Mouse (Mus musculus) B cell, adult 2 months (primary cell): ENCODE results near the gene Lsamp.

Source experiments
- DNase-seq, 2 experiments: peaks; one replicate each; pipeline ENCODE4 v3.0.0; 2022

The Lsamp gene

DNA sequence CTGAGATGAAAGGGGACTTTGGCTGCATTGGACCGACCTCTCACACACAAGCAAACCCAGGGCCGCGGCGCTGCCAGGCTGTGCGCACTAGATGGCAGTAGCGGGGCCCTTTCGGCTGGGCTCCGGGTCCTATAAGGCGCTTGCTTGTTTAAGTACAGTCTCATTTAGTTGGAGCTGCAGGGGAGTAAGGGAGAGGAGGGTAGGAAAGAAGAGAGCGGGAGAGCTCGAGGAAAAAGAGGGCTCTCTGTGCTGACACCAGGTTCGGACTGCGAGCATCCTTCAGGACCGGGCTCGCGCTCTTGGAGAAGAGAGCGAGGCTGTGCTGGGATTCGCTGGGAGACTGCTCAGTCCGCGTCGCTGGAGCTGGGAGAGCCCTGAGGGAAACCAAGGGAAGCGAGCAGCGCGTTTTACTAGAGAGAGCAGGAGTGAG is at the start of gene Lsamp:
Gene Lsamp (plus strand): TSS at position 157 of the 430 bp plus-strand sequence.
- no peak for DNase-seq

DNA sequence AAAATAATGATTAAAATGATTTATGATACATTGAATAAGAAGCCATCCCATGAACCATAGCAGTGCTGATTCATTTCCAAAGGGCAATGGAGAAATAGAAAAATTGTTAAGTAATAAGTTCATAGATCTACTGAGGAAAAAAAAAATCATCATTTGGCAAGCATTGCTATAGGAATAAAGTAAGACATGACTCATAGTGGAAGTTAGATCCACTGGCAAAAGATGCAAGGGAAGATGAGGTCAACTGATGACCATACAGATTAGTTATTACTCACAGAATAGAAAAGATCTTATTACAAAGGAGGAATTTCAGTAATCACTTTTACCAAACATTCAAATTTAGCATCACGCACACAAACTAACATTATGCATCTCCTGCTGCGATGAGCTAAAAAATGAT is 26.5 kb upstream of the Lsamp start:
- DNase-seq: no peak

DNA sequence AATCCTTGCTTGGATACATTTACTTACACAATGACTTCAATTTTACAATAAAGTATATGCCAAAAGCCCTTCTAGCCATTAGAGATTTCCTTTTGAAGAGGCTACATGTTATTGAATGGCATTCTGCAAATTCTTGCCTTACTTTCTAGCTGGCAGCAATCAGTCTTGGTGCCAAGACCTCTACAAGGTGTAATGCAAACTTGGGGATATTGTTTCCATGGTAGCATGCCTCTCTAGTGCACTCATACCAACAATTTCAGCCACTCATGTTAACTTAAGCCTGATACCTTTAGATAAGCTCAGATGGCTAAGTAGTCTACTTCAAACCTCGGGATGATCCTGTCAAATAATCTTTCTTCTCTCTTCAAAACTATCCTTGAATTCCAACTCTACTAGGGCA is 11.4 kb upstream of the Lsamp start:
- no peak for DNase-seq

DNA sequence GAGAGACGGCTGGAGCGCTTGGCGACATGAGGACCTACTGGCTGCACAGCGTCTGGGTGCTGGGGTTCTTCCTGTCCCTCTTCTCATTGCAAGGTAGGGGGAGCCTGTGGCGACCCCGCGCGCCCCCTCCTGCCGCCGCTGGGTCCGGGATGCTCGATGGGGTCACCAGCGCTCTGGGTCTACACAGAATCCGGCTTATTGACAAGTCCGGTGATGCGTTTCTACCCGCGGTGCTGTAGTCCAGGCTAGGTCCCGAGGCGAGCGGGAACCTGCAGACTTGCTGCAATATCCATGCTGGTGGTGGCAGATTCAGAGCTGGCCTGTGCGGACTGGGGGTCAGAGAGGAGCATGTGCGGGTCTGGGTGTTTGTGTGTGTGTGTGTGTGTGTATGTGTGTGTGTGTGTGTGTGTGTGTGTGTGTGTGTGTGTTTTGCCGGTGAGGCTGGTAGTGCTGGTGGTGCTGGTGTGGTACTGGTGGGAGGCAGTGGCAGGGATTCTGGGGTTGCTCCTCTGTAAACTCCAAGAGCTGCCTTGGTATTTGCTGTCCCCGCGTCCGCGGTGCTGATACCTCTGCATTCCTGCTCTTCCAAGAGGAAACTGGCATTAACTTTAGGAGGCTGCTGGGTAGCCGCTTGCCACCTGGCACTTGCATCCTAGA is 602 bp downstream of the Lsamp start:
- DNase-seq: no peak

DNA sequence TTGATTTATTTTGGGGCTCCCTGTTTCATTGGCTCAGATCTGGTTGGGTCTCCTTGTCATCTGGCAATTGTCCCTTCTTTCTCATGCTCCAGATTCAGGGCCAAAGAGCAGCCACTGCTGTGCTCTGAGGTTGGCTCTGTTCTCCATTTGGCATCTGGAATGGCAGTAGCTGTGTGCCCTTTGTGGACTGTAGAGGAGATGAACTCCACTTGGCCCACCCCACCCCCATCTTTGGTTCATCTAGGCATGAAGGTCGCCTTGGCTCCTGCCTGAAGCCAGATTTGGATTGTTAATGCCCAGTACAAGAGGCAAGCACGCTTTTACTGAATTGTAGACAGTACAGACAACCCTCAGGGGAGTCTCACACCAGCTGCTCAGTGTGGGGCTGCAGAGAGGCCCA is 4.3 kb downstream of the Lsamp start:
- no peak for DNase-seq

DNA sequence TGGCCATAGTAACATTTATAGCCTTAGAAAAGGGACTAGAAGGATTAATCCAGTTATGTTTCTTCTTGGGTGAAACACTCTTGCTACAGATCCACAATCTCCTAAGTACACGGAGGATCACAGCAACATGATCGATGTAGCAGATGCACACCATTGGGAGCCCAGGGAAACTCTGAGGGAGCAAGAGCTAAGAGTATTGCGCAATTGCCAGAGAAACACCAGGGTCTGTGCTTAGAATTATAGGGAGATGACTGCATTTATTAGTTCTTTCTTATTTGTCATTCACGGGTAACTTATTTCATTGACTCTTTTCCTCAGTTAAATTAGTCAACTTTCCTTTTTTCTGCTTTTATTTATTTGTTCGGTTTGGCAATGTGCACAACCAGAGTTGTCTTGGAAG is 10.7 kb downstream of the Lsamp start:
- DNase-seq: no peak

DNA sequence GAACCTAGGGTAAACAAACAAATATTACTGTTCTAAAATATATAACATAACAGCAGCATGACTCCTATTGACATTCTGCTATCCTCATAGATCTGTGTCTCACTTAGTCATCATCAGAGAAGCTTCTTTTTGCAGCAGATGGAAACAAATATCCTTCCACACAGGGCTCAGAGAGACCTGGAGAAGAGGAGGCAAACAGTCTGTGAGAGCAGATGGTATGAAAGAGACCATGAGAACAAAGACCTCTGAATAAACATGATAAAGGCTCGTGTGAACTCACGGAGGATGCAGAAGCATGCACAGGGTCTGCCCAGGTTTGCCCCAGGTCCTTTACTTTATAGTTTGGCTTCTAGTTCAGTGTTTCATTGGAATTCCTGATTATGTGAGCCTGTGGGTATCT is 24.6 kb downstream of the Lsamp start:
- DNase-seq: no peak

DNA sequence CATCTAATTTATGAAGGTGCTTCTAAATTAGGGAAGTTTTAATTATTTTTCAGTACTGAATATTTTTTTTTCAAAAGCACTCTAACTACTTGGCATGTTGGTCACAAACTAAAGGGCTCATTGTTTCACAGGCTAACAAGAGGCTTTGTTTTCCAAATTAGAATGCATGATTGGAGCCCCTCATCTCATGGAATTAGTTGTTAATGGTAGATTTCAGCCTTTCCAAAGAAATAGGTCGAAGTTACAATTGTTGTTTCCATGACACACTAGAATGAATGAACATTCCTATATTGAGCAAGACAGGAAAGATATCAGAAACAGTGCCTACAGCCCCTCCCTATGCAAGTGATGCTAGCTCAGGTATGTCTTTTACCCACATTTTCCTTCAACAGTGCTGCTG is 26.9 kb downstream of the Lsamp start:
- DNase-seq: no peak

DNA sequence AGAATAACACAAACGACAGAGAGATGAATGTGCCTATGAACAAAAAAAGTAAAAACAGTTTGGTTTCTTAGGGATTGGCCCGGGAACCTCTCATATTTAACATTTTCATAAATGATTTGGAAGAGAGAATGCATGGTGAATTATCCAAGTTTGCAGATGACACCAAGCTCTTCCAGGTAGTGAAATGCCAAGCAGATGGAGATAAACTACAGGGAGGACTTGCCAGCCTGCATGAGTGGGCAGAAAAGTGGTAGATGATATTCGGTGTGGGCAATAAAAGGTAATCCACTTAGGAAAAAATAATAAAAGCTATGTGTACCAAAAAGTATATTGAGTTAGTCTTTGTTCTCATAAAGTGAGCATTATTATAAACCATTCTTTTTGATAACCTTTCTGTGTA is 38.5 kb downstream of the Lsamp start:
- no peak for DNase-seq

DNA sequence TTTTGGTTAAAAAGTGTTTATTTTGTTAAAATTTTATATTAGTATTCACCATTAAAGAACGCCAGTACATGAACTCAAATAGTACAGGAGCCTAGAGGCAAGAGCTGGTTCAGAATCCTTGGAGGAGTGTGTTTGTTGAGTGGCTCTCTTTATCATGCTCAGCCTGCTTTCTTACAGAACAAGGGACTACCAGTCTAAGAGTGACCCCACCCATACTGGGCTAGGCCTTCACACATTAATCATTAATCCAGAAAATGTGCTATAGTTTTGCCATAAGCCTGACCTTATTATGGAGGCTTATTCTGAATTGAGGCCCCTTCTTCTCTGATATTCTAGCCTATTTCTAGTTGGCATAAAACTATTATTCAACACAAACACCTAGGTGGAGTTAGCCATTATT is 52.6 kb downstream of the Lsamp start:
- DNase-seq: no peak

DNA sequence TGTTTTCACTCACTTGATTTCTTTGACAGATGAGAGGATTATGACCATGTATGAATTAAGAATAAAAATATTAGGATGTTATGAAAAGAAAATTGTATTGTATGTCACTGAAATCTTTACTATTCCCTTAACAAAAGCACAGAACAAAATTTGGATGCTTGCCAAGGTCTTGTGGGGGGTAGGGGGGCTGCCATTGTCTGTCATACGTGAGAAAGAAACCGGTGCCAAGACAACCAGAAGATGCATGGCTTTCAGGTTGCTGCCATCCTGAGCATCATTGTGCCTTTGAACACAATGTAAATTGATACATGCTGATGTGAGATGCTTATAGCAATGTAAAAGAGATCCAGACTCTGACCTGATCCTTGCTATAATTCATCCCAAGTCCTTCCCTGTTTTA is 75.4 kb downstream of the Lsamp start:
- DNase-seq: no peak

DNA sequence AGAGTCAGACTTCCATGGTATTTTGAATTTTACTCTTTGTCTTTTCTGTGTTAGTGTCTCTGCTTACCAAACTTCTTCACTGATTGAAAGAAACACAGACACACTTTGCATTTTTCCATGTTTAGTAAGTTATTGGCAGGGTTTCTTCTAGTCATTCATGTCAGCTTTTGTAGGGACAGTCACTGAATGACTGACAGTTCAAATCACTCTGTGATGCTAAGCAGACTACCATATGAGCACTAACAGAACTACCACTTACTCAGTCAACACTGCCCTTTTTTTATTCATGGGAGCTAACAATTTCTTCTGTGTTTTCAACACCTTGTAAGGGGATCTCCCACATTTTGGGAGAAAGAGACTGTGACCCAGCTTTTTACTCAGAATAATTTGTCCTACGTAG is 75.8 kb downstream of the Lsamp start:
- no peak for DNase-seq

DNA sequence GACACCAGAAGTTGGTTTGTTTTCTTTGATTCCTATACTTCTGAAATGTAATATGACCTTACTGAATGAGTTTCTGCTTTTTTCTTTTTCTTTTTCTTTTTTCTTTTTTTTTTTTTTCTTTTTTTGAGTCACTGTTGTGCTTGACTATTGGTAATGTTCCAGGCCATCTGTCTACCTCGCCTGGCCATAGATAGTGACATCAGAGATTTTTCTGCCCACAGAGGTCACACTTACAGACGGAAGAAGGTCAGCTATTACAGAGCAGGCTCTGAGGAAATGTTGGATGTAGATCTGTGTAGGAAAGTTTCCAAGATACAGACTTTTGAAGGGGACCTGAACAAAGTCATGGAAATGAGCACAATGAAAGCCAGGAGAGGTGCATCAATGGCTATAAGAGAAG is 76.3 kb downstream of the Lsamp start:
- no peak for DNase-seq

DNA sequence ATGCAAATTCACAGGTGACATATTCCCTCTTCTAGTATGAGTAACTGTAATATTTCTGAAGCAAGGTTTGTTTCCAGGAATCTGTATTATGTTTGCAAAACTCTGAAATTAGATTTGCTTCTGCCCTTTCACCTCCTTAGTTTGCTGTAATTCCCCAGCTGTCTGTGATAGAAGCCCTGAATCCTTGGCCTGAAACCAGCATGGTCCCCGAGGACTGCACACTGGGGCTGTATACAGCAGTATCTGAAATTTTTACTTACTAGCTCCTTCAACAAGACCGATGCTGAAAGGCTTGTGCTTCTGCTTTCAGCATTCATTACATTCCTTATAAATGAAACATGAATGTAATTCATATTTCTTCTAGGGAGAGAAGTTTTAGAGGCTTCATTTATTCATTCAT is 91.4 kb downstream of the Lsamp start:
- DNase-seq: no peak

DNA sequence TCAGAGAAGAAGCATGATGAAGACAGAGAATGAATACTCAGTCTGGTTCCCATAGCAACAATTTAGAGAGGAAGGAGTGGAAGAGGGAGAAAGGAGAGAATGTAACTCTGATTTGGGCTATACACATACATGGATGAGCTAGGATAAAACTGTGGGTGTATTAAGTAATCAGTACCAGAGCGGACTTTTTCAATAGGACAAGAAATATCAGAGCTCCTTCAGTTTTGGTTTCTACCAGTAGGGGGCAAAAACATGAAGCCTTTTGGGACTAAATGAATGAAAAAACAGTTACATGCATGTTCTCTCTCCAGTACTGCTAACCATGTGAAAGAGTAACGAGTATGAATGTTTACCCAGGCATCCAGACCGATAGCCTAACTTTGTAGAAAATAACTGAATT is 96.1 kb downstream of the Lsamp start:
- no peak for DNase-seq

DNA sequence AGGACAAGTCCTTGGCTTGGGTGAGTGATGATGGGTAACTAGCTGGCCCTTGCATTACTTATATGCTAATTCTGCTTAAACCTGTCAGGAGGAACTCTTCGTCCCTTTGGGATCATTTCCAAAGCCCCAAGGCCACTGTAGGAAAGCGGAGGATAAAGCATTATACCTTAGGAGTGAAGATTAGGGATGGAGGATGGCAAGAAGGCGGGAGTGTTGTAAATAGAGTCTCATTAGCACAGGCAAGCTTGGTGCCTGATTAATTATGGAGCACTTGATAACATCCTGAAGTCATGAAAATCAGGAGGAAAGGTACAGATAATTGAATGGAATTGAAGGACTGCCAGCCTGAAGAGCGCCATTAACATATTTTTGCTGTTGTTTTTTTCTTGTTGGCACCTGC is 120.2 kb downstream of the Lsamp start:
- DNase-seq: no peak

DNA sequence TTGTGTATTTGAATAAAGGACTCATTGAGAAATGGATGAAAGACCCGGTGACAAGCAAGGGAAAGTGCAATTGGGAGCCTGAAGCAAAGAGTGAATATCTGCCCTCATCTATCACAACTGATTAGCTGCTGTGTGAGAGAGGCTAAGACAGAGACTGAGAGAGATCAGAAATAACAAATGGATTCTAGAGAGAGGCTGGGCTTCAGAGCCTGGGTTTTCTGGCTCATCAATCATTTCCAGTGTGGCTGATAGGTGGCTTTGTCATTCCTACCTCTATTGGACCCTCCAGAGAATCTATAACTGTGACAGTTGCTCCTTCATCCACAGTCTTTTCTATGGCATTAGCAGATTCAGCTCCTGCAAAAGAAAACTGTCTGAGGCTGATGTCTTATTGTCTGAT is 198.8 kb downstream of the Lsamp start:
- no peak for DNase-seq

DNA sequence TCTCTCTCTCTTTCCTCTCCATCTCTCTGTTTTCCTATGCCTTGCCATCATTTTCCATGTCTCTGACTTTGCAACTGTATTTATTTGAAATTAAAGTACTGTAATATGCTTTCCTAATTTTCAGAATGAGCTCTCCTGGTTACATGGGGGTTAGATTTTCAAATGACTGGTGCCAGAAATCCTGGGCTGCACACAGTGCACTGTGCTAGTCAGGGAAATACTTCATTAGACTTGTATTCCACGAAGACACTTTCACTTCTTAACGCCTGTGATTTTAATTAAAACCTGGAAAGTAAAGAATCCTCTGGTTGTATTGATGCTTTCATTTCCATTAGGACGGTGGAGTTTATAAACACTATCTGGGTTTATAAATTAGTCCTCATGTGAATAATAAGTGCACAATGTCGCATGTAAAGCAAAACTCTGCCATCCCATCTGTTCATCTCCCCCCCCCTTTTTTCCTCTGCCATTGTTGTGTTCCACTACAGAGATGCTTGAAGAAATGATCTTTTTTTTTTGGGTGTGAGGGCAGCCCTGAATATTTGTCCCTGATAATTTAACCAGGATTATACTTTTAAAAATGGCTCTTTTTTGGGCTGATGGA is 203.9 kb downstream of the Lsamp start:
- DNase-seq: no peak

DNA sequence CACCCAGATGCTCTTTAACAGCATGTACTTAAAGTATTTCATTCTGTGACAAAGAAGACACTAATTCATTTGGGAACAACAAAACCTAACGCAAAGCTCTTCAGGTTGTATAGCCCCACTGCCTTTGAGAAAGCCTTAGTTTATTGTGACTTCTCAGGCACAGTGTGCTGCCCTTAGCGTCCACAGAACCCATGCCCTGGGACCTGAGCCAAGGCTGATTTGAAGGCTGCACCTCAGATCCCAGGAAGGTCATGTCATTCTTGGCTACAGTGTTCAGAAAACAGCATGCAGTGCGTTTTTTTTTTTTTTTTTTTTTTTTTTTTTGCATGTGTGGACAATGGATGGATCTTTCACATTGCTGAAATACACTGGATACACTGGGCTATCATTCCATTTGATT is 210.2 kb downstream of the Lsamp start:
- DNase-seq: no peak

DNA sequence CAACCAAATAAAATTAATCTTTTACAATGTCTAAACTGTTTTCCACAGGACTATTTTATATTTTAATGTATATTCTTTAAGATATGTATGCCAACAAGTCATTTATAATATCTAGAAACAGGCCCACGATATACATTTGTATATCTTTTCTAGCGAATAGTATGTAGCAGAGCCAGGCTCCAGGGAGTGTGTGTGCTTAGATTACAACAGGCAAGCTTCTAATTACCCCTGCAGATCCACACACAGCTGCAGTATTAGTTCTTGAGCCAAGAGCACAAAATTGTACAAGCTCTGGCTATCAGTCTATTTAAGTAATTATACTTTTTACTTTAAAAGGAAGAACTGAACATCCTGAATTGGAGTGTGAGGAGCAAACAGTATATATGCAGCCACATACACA is 210.7 kb downstream of the Lsamp start:
- no peak for DNase-seq

DNA sequence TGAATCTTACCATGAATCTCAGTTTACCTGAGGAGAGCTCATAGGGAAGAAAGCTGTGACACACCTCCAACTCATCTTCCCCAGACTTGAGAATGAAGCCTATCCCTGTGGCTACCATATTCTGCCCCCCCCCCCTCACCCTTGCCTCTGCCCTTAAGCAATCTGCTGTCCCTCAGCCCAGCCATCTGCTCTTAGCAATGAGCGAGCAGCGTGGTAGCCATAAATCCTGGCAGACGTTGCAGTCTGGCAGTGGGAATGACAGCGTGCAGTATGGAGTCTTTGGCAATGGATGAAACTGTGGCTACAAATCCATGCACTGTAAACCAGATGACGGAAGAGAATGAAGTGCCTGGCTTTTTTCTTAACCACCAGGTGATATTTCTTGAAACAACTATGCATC is 244.5 kb downstream of the Lsamp start:
- DNase-seq: no peak

DNA sequence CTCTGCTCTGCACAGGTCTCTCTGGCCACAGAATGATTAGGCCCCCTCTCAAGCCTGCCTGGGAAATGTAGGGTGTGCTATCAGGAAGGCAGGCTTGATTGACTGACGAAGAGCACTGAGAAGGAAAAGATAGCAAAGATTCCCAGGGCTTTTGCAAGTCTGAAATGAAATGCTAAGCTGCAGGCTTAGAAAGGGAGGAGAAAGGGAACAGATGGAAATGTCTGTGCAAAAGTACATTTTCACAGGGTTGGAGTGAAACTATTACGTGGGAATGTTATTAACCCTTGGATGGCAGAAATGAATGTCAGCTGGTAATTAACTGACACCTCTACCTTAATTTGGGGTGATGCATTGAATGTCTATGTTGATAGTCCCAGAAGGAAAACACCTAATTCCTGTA is 248.9 kb downstream of the Lsamp start:
- DNase-seq: no peak

DNA sequence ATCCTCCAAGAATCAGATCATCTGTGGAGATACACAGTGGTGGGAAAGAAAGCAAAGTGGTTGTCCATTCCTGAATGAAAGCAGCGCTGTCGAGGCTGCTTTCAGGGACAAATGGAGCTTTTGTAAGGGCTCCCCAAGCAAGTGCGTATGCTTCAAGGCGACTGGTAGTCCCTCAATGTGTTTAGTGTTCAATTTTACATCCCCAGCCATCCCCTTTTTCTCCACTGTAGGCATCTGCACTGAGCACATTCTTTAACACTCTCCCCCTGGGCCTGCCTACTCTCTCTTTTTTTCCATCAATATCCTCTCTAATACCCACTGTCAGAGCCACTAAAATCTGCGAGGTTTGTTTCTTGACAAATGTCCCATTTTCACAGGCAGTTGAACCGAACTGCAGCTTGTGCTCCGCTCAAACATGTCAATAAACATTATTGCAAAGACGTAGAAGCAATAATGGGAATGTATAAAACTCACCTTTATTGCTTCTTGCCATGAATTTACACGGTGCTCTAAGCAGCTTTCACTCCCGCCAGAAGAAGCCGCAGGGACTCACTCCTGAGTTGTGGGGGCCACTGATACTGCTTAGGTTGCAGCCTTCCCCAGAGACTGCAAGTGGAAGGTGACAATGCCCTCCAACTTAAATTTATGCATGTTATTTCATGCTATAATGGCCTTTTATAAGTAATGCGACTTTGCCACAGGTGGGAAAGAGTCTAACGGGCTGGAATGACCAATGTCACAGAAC is 250.2 kb downstream of the Lsamp start:
- no peak for DNase-seq

DNA sequence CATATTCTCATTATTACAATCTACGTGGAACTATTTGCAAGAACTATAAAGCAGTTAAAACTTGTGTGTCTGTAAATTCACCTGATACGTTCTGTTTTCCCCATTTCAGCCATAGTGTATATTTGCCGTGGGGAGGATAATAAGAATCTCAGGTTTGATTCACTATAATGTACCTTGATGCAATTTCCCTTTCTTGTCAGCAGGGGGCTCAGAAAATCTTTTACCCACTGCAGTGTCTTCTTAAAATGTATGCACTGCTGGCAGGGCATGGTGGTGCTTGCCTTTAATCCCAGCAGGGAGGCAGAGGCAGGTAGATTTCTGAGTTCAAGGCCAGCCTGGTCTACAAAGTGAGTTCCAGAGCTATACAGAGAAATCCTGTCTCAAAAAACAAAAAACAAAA is 287.7 kb downstream of the Lsamp start:
- DNase-seq: no peak

DNA sequence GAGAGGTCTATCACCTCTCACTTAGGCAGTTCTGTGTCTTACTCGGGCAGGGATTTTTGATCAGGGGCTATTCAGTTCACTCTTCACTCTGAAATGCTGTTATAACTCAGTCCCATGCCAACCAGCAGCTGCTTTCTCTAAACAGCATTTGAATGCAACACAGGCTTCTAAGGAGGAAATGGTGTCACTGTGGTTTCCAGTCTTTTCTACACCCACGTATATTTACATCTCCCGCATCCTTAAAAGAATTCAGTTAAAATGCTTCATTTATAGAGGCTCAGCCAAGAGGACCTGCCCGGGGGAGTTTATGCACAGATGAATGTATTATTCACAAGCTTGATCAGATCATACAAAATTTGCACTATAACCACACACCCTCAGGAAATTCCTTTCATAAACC is 306.0 kb downstream of the Lsamp start:
- no peak for DNase-seq
